Mouse (Mus musculus) megakaryocyte, embryonic 14.5 days (primary cell): ENCODE results near the gene Rbpms2.

Experiments used
- FLI1 ChIP-seq: IDR thresholded peaks from 2 replicates; pipeline ENCODE4 v1.6.1; 2012; ENCODE audit warnings: low read length, inconsistent platforms, mixed read lengths
- GATA1 ChIP-seq: IDR thresholded peaks from 3 replicates; pipeline ENCODE4 v1.6.1; 2012; ENCODE audit warnings: mixed read lengths, low read length, inconsistent platforms, borderline replicate concordance

- no peak for TF ChIP-seq FLI1
- no peak for TF ChIP-seq GATA1
Measured at GRCm38 (mm10) chr9:65646782-65647181, 17.3 kb downstream of the Rbpms2 start.
